In genomic region chr19:50476774-50477173, GRCm38 (mm10) we compare ENCODE assay signal across 23 mouse cellular contexts.
DNase-seq lines count a peak whose midpoint lies in the region; ATAC-seq and TF ChIP-seq lines count a peak whose summit lies in the region.
"Had no signal": no experiment of that assay in that cellular context is flagged by ENCODE, and none has a peak within 500 bp of the region (broad histone marks: within the 10 kb centered on the region; RNA-seq: fewer than 3 reads in every experiment).

No protein-coding gene starts in this region.

- TF ChIP-seq CTCF in hindbrain, postnatal 0 days (IDR thresholded peaks at IDR 0.05; ENCODE audit: low read depth), result no peak
- no peak for TF ChIP-seq CTCF in cerebellum, adult 2 months (IDR thresholded peaks at IDR 0.05; ENCODE audit: borderline replicate concordance, insufficient read depth, low read depth, low read length)

- no peaks in the 10 kb centered on the region for H3K36me3 ChIP-seq in hindbrain, postnatal 0 days (ENCODE audit: insufficient read depth, low read length)
- H3K36me3 ChIP-seq in hindbrain, embryonic 12.5 days, result no peaks in the 10 kb centered on the region
- H3K36me3 ChIP-seq: embryonic facial prominence, embryonic 15.5 days; heart, embryonic 12.5 days; limb, embryonic 15.5 days; liver, embryonic 15.5 days; lung, embryonic 15.5 days; neural tube, embryonic 15.5 days had no signal

- H3K4me2 ChIP-seq in hindbrain, postnatal 0 days (ENCODE audit: low read depth, low read length), result no peak overlapping the region
- no peak overlapping the region for H3K4me2 ChIP-seq in hindbrain, embryonic 12.5 days (replicated peaks)
- H3K4me2 ChIP-seq: embryonic facial prominence, embryonic 15.5 days; heart, embryonic 12.5 days; limb, embryonic 15.5 days; liver, embryonic 15.5 days; lung, embryonic 15.5 days; neural tube, embryonic 15.5 days had no signal

- WGBS in hindbrain, postnatal 0 days, result 57% methylated on average over 6 of the region's 6 CpGs
- 75% methylated on average over 6 of the region's 6 CpGs for WGBS in hindbrain, embryonic 12.5 days
- 14% methylated on average over 6 of the region's 6 CpGs for WGBS in cerebellum, adult 2 months

- TF ChIP-seq POLR2A in cerebellum, adult 2 months (IDR thresholded peaks at IDR 0.05; ENCODE audit: borderline replicate concordance, insufficient read depth, low read length), result no peak

- no peak overlapping the region for H3K27ac ChIP-seq in hindbrain, postnatal 0 days
- no peak overlapping the region for H3K27ac ChIP-seq in hindbrain, embryonic 12.5 days
- no peak overlapping the region for H3K27ac ChIP-seq in cerebellum, adult 2 months (ENCODE audit: insufficient read depth, low read length)
- H3K27ac ChIP-seq: embryonic facial prominence, embryonic 15.5 days; kidney, postnatal 0 days; limb, embryonic 15.5 days; liver, embryonic 15.5 days; lung, embryonic 15.5 days; neural tube, embryonic 15.5 days had no signal

- no peaks in the 10 kb centered on the region for H3K4me1 ChIP-seq in hindbrain, postnatal 0 days (ENCODE audit: insufficient read depth, low read length)
- H3K4me1 ChIP-seq in hindbrain, embryonic 12.5 days, result no peaks in the 10 kb centered on the region
- H3K4me1 ChIP-seq in cerebellum, adult 2 months (ENCODE audit: control insufficient read depth, insufficient read depth, low read length), result peaks cover 2% of the 10 kb centered on the region
- H3K4me1 ChIP-seq: embryonic facial prominence, embryonic 15.5 days; heart, embryonic 12.5 days; limb, embryonic 15.5 days; liver, embryonic 15.5 days; lung, embryonic 15.5 days had no signal

- H3K27me3 ChIP-seq in hindbrain, postnatal 0 days (ENCODE audit: insufficient read depth, low read length), result no peaks in the 10 kb centered on the region
- no peaks in the 10 kb centered on the region for H3K27me3 ChIP-seq in hindbrain, embryonic 12.5 days
- H3K27me3 ChIP-seq in cerebellum, adult 2 months (ENCODE audit: control insufficient read depth, insufficient read depth, low read length), result no peaks in the 10 kb centered on the region; the same call in 1 of the 2 replicates
- H3K27me3 ChIP-seq: embryonic facial prominence, embryonic 15.5 days; heart, embryonic 12.5 days; limb, embryonic 15.5 days; liver, embryonic 15.5 days; lung, embryonic 15.5 days; neural tube, embryonic 15.5 days had no signal

- no peak overlapping the region for H3K4me3 ChIP-seq in hindbrain, postnatal 0 days (ENCODE audit: low read length)
- H3K4me3 ChIP-seq in hindbrain, embryonic 12.5 days, result no peak overlapping the region
- no peak overlapping the region for H3K4me3 ChIP-seq in cerebellum, adult 2 months (replicated peaks; ENCODE audit: insufficient read depth, low read depth, low read length)
- H3K4me3 ChIP-seq: embryonic facial prominence, embryonic 15.5 days; heart, embryonic 12.5 days; limb, embryonic 15.5 days; liver, embryonic 15.5 days; lung, embryonic 15.5 days; neural tube, embryonic 15.5 days had no signal

- no peaks in the 10 kb centered on the region for H3K9me3 ChIP-seq in hindbrain, postnatal 0 days (ENCODE audit: low read length)
- no peaks in the 10 kb centered on the region for H3K9me3 ChIP-seq in hindbrain, embryonic 12.5 days (replicated peaks)
- H3K9me3 ChIP-seq: embryonic facial prominence, embryonic 15.5 days; heart, embryonic 12.5 days; limb, embryonic 15.5 days; liver, embryonic 15.5 days; lung, embryonic 15.5 days; neural tube, embryonic 15.5 days had no signal

- ATAC-seq in hindbrain, postnatal 0 days, result peak; percentile 43; the same call in 1 of the 2 replicates
- ATAC-seq in hindbrain, embryonic 12.5 days (ENCODE audit: low FRiP score), result no peak
- ATAC-seq in megakaryocyte, adult 5-6 weeks (ENCODE audit: poor library complexity, severe bottlenecking), result no peak
- ATAC-seq: inflammation-experienced regulatory T-cells, adult 6 months had no signal

- no peak overlapping the region for H3K9ac ChIP-seq in hindbrain, postnatal 0 days (replicated peaks; ENCODE audit: low read length)
- H3K9ac ChIP-seq in hindbrain, embryonic 12.5 days, result no peak overlapping the region
- H3K9ac ChIP-seq: embryonic facial prominence, embryonic 15.5 days; heart, embryonic 12.5 days; limb, embryonic 15.5 days; liver, embryonic 15.5 days; lung, embryonic 15.5 days; neural tube, embryonic 15.5 days had no signal

- DNase-seq in hindbrain, postnatal 0 days (ENCODE audit: low spot score), result peak; percentile 47
- DNase-seq in cerebellum, adult 11 months, result peak; percentile 15
- peak; percentile 67 to 77 for DNase-seq in cerebellum, adult 2 months
- peak; percentile 76 to 81 for DNase-seq in cerebellum, postnatal 25 days
- no peak for DNase-seq in Muller cell, postnatal 12 days (ENCODE audit: inconsistent ontology term)
- no peak for DNase-seq in yolk sac, embryonic 10.5 days (ENCODE audit: low spot score)
- DNase-seq: adrenal gland, postnatal 14 days; gastrocnemius, postnatal 14 days; heart, adult 18-20 months; heart, postnatal 10 days; kidney, adult 18-20 months; layer of hippocampus, adult 9-11 months; lung, postnatal 36 days had no signal

Comparison
In these comparisons a context has a peak if more than half of its experiments do, and no peak if none do; other contexts are left out.
1. DNase-seq: peak in hindbrain, postnatal 0 days (single experiment), cerebellum, adult 11 months (single experiment), cerebellum, adult 2 months (2 of 2) and cerebellum, postnatal 25 days (2 of 2); none in Muller cell, postnatal 12 days (single experiment) and yolk sac, embryonic 10.5 days (single experiment).